Mouse (Mus musculus): Measurements from ENCODE around the gene Frmd8.
"Not testable (repeated sequence)": the region's sequence is repeated elsewhere in the genome, so short reads cannot be mapped to it uniquely, and the experiment has no call there.

Gene Frmd8

DNA sequence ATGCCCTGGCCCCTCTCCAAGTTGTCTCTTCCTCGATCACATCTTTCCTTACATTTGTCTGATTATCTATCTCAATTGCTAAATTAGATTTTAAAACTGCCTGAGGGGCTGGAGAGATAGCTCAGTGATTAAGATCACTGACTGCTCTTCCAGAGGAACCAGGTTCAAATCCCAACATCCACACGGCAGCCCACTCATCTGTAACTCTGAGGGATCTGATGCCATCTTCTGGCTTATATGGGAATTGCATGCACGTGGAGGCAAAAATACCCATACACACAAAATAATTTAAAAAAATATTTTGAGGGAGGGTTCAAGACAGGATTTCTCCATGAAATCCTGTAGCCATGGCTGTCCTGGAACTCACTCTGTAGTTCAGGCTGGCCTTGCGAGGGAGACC is 10.8 kb upstream of the Frmd8 start:
- DNase-seq (ENCODE audit: low spot score), result no peak

DNA sequence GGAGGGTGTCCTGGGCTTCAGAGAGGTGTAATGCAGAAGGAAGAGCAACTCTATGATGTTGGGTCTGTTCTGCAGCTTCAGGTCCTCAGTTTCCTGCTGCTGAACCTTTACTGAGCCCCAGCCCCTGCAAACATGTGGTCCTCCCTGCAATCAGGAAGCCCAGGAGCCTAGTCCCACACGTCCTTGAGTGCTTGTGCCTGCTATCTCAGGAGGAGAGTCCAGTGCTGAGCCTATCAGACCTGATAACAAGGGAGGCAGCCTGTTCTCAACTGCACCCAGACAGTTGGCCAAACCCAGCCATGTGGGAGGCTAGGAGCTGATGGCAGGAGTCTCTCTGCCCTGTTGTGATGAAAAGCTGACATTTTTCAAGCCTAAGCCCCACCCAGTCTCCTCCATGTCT is 8.9 kb upstream of the Frmd8 start:
- DNase-seq (ENCODE audit: low spot score), result no peak

DNA sequence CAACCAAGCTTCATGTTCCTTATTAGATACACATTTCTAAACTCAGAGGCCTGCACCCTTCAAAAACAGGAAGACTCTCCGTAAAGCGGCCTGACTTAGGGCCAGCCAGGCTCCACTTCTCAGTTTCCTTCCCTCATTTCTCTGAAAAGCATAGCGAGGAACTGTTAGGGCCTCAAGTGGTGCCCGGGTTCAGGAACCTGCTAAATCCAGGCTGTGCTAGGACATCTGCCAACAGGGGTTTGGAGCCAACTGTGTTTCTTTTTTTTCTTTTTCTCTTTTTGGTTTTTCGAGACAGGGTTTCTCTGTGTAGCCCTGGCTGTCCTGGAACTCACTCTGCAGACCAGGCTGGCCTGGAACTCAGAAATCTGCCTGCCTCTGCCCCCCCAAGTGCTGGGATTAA is 7.0 kb upstream of the Frmd8 start:
- not testable (repeated sequence) for DNase-seq (ENCODE audit: low spot score)

DNA sequence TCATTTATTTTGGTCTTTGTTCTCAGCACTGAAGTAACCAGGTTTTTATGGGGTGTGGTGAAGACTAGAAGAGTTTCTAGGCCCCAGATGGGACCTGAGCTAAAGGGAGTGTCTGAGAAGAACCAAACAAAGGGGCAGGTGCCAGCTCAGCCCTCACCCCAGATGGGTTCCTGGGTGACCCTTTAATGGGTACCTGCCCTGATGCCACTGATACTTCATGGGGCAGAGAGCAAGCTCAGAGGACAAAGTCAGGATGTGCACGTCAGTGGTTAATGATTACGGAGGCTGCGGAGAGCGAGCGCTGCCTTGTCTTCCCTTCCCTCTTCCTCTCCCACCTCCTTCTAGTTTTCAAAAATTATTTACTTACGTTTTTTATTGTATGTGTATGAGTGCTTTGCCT is 6.1 kb upstream of the Frmd8 start:
- DNase-seq (ENCODE audit: low spot score), result no peak

DNA sequence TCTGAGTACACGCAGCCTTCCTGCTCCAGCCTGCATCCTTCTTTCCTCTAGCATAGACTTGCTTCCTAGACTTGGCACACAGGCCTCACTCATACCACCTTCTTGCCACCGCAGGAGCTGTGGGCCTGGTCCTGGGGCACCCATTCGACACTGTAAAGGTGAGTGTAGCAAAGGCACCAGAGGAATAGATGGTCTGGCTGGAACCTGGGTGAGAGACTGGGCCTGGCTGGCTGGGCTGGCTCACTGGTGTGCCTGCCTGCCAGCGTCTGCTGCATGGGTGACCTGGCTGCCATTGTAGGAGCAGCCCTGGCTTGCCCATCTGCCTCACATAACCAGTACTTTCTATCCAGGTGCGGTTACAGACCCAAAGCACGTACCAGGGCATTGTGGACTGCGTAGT is 4.7 kb upstream of the Frmd8 start:
- DNase-seq (ENCODE audit: low spot score), result no peak

DNA sequence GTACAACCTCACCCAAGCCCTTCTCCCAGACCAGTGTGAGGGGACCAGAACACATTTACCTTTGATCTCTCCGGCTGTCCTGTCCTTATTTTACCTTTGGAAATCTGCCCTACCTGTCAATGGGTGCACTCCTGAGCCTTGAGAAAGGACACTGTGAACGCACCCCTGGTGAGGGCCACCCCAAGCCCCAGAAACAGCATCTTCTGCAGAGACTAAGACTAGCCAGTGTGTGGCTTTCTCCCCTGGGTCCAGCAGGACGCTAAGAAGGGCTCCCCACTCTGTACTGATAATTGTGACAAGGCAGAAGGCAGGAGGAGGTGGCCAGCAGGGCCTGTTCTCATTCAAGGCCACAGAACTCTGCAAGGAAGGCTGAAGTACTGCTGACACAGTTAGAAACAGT is 3.8 kb upstream of the Frmd8 start:
- DNase-seq (ENCODE audit: low spot score), result no peak

DNA sequence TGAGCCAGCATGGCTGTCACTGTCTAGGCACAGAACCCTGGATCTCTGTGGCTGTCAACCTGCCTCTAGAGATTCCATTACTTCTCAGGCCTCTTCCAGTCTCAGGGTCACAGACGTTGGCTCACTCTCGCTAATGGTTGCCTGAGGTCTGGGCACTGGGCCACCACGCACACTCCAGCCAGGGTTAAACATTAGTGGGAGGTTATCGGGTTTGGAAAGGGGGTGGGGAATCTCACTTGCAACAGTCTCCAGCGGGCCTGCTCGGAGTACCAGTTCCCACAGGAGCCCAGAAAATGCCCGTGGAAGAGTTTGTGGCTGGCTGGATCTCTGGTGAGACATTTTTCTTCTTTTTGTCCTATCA is 3.3 kb upstream of the Frmd8 start:
- DNase-seq (ENCODE audit: low spot score), result no peak

DNA sequence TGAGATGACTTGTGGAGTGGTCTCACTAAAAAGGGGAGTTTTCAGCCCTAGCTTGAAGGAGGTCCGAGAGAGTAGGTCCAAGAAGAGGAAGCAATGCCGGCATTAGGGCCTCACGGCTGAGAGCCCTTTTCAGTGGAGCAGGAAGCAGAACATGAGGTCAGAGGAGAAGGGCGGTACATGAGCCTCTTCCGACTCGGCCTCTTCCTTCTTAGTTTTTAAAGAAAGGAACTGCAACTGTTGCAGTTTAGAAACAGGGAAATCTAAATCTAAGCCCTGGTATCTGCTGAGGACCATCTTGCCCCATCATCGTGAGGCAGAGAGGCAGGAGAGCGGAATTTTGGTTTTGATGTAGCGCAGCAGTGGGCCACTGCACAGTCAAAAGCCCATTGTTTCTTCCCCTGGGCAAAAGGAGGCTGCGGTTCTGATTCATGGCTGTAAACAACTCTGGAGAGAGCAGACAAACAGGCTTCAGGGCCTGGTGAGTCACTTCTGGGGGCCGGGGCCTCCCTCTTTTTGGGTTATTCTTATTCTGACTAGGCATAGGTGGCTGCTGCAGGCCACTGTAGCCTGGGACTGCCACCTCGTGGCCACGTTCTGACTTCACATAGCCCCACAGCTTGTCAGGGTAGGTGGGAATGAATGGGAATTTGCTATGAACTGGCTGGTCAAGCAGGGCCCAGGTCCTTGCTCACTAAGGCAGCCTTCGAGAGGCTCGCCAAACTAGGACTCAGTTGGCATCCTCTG is 2.7 kb upstream of the Frmd8 start, which contains the start of gene Slc25a45:
TSS of gene Slc25a45 (plus strand) at position 191 of the 744 bp plus-strand sequence.
- peak; percentile 35 for DNase-seq (ENCODE audit: low spot score)

DNA sequence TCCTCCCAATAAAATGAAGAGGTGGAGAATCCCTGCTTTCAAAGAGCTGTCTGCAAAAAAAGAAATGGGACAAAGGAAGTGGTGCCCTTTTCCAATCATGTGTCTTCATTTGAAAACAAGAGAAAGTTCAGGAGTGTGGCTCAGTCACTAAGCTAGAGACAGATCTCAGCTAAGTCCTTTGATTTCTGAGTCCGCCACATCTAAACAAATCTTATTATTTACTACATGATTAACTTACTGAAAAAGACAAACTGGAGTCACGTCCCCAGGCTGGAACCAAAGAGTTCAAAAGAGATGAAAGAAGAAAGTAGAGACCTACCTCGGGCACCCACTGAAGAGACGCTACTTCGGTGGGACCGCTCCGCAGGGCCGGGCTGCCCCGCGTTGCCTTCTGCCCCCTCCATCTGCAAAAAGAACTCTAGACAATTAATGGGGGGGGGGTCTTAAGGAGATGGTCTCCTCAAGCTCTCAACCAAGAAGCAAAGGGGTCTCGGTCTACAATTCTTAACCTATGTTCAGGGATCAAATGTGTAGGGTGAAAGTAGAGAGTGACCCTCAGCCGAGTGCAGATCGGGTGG is 594 bp downstream of the Frmd8 start:
- DNase-seq (ENCODE audit: low spot score), result no peak

DNA sequence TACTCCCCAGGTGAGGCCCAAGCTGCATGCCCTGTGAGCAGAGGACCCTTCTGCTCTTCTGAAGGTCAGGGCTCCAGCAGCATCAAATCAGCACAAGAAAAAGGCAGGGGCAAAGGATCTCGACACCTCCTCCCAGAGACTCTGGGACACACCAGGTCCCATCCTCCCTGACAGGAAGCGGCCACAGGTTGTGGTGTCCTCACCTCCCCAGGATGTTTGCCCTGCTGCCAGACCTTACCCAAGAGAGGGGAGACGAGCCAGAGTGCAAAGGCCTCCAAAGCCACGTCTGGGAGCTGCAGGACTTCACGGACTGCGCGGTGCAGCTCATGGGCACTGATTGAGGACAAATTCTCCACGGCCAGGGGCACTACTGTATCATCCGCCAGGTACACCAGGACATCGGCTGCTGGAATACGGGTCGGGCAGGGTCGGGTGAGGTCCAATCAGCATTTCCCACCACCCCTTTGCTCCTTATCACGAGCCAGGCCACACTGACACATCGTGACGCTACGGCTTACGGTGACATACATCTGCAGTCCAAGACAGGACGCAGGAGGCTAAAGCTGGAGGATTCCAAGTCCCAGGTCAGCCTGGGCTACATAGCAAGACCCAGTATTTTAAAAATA is 2.0 kb downstream of the Frmd8 start:
- DNase-seq (ENCODE audit: low spot score), result no peak

DNA sequence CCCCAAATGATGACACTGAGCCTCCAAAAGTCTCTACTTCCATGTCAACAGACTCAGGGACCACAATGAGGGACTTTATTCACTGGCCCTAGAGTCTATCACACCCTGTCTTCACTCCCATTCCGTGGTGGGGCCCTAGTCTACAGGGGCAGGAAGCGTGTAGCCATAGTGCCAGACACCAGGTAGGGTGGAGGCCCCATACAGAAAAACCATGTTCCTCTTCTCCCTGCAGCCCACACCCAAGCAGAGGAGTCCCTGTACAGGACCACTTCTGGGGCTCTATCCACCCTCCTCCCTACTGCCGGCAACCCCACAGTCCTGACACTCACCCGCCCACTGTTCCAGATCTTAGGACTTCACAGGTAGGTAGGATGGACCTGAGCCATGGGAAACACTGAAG is 2.5 kb downstream of the Frmd8 start:
- no peak for DNase-seq (ENCODE audit: low spot score)

DNA sequence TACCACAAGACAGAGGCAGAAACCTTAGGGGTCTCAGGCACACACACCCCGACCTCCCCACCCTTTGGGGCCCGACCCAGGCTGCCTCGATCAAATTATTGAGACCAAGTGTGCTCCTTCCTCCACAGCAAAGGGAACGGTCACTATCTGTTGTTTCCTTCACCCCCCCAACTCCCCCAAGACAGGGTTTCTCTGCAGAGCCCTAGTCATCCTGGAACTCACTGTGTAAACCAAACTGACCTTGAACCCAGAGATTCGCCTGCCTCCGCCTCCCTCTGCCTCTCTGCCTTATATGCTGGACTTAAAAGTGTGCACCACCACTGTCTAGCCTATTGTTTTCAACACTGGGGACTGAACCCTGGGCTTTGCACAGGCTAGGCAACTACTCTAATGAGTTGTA is 3.4 kb downstream of the Frmd8 start:
- no peak for DNase-seq (ENCODE audit: low spot score)

DNA sequence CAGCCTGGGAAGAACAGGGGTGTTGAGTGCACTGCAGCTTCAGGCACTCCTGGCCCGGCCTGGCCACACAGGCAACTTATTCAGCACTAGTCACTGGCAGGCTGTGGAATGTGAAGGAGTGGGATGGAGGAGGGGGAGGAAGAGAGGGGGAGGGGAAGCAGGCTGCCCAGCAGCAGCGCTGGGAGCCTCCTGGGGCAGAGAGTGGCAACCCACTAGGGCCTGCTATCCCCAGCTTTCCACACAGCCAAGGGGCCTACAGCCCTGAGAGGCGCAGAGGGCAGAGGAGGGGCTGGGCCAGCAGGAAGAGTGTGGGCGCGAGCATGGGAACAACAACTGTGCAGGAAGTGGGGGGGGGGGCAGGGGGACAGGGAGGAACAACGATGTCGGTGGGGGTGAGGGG is 3.8 kb downstream of the Frmd8 start:
- DNase-seq (ENCODE audit: low spot score), result no peak

DNA sequence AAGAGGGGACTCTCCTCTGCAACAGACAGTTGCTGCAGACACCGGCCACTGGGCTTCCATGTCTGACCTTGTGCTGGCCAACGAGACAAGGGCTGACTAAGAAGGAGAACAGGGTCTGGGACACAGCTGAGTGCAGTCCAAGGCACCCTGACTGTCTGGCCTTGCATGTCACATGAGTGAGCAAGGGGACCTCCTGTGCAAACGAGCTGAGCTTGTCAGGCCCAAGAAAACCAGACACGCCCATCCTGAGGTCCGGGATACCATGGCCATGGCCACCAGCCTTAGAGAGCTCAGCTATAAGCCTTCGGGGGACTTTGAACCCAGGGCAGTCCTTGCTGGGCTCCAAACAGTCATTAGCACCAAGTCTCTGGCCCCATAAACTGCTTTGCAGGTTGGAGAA is 7.0 kb downstream of the Frmd8 start:
- no peak for DNase-seq (ENCODE audit: low spot score)

DNA sequence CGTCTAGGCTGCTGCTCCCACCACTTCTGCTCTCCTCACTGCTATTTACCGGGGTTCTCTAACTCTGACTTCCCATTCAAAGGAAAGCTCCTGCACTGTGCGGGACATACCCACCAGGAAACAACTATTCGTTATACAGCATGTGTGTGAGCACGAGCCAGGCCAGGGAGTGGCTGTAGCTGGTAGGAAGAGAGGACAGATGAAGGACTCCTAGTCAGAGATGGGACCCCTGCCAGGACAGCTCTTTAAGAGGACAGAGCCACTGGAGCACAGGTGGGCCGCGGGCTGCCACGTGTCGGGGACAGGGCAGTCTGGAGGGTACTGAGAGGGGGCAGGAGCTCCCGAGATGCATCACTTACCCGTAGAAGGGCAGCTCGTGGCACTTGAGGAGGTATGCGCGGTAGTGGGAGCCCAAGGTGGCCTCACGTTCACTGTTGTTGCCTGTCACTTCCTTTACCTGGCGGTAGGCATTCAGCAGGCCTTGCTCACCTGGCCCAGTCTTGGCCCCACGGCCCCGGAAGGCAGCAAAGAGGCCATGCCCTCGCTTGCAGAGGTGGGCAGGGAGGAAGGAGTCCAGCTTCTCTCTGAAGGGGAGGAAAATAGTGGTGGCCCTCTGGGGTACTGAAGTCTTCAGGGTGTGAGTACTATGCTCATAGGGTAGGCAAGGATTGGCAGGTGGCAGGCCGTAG is 10.2 kb downstream of the Frmd8 start:
- no peak for DNase-seq (ENCODE audit: low spot score)

DNA sequence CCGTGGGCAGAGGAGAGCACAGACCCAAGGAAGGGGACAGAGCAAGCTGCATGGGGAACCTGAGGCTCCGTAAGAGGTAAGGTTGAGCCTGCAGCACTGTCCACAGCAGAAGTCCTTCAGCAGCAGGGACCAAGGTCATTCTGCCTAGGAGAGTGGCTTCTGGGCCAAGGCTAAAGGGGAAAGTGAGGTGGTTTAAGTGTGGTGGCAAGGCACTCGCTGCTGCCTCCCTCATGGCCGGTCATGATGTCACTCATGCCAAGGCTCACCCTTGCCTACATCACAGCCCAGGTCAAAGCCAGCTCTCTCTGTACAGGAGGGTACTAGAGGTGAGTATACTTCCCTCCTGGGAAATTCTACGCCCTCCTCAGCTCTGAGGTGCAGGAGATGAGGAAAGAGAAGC is 11.3 kb downstream of the Frmd8 start:
- no peak for DNase-seq (ENCODE audit: low spot score)

DNA sequence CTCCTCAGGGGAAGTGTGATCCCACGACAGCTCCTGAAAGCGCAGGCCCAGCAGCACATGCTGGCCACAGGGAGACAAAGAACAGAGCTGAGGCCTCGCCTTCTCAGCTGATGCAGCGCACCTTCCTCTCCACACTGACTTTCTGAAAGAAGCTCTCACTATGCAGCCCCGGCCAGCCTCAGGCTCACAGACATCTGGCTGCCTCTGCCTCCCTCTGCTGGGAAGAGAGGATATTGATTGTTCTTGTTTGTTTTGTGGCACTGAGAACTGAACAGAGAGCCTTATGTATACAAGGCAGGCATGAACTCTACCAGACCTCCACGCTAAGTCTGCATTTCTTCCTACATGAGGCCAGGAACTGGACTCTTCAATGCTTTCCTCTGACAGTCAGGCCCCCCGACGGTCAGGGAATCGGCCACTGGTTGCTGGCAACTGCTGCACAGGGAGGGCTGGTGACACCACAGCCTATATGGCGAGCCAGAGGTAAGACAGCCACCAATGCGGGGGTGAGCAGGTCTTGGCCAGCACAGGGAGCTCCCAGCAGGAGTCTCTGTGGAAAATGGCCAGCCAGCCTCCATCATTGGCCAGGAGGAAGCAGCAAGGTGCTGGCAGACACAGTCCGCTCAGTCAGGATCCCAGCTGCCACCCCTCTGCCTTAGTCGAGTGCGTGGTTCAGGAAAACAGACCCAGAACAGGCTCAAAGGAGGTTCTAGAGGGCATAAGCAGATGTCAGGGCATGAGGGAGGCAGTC is 12.6 kb downstream of the Frmd8 start:
- no peak for DNase-seq (ENCODE audit: low spot score)

DNA sequence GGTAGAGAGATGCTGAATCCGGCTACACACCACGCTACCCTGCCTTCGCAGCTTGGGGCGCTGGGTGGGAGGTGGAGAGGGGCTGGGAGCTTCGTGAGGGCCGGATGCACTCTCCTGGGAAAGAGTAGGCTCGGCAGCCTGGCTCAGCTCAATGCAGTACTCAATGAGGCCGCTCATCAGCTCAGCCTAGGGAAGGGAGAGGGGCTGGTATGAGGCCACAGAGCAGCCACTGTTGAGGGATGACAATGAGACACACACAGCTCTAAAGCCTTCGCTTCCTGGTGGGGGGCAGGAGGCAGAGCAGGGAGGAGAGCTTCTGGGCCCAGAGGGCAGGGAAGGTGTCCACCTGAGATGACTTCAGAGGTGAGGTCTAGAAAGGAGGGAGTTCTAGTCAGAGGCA is 18.5 kb downstream of the Frmd8 start:
- DNase-seq (ENCODE audit: low spot score), result no peak

DNA sequence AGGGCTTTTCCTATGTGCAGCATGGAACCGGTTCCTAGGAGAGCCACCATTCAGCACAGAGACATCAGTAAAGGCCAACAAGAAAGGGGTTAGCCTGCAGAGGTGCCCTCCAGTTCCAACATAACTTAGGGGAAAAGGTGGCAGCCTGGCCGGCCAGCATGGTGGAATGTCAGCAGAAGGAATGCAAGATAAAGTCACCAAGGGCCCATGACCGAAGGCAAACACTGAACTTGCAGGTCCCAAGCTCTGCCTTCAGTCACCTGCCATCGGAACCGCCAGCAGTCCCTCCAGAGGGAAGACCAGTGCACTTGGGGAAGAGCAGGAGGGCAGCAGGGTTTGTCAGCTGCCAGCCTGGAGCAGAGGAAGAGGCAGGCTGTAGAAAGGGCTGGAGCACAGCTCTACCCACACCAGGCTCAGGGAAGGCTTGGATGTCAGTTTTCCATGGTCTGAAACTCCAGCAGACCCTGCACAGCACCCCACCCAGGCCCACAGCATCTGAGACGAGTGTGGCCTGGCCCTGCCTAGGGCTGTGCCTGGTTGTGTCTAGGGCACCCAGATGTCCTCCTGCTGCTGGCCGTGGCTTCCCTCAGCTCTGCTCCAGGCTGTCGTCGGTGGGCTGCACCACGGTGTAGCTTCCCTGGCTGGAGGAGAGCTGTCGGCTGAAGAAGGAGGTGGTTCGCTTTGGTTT is 22.9 kb downstream of the Frmd8 start:
- no peak for DNase-seq (ENCODE audit: low spot score)

DNA sequence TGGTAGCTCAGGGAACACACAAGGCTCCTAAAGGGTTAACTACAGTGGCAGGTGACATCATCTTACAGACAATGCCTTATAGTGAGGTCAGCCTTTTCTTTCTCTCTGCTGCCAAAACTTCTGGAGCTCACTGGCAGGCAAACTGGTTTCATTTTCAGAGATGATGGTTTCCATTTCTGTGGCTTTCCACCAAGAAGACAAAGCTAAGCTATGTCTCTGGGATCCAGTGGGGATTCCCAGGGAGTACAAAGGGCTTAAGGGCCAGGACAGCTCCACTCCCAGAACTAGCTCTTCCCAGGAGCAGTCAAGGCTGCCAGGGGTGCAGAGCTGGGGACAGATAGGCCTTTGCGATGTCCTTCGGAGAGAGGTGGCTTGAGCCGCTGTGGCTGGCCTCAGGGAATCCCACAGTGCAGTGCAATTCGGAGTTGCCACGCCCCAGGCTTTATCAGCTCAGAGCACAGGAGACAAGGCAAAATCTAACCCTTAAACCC is 23.5 kb downstream of the Frmd8 start:
- no peak for DNase-seq (ENCODE audit: low spot score)

DNA sequence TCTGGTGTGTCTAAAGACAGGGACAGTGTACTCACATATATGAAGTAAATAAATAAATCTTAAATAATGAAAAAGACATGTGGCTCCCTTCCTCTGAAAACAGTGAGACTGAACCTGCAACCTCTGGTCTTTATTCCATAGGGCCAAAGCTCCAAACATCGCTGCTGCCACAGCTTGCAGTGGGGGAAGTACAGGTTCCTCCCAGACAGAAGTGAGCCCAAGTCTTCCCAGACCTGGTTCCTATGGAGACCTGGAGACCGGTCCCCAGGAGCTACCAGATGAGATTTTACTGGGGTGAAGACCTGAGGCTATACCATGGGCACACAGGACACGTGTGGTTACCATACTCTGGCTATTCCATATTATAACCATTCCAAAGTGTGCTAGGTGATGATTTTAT is 24.2 kb downstream of the Frmd8 start:
- no peak for DNase-seq (ENCODE audit: low spot score)

Measured in ovary, postnatal 10 days (tissue).